Mouse (Mus musculus): Measurements from ENCODE around the gene Trim31. TPM values are rescaled to one million over a fixed set of nuclear protein-coding genes. Genes with fewer than 3 reads are reported as not detected.

Gene Trim31
- polyA plus RNA-seq, 1 experiment from 2014 or later = not detected

DNA sequence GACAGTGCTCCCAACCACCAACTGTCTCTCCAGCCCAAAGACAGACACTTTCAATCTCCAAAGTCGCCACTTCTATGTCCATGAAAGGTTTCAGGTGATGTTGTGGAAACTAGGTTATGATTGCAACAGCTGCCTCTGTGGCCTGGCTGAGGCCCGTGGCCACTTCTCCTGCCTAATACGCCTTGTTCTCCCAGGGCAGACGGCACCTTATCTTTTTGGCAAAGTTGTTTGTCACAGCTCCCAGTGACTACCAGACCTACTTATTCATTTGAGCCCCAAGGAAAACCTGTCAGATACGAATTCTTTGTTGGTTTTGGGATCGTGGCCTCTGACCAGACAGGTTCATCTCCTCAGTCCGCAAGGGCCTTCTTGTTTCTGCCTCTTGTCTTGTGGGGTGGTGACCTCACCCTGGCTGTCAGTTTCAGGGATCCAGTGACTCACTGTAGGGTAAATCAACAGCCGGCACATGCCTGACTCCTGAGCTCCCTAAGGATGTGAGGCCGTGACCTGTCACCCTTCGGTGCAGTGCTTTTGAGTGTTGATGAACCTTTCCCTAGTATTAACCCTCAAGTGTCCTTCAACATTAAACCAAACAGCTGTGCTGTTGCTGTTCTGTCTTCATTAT lies 29.7 kb downstream of the Trim31 start:
- Histone ChIP-seq H3K4me3 (ENCODE audit: low read depth, low read length) (no peak overlapping the region), H3K9me3 (ENCODE audit: control insufficient read depth, low read length) (no peaks in the 10 kb centered on the region), H3K9ac (ENCODE audit: low read depth, low read length) (no peak overlapping the region), H3K4me2 (replicated peaks; ENCODE audit: low read depth, low read length) (no peak overlapping the region), H3K4me1 (replicated peaks; ENCODE audit: control insufficient read depth, insufficient read depth, low read length) (no peaks in the 10 kb centered on the region), H3K36me3 (ENCODE audit: control insufficient read depth, insufficient read depth, low read length) (no peaks in the 10 kb centered on the region), H3K27me3 (ENCODE audit: control insufficient read depth, insufficient read depth, low read length) (no peaks in the 10 kb centered on the region), H3K27ac (ENCODE audit: low read depth, low read length) (no peak overlapping the region)
- 56% methylated on average over 10 of the region's 10 CpGs for WGBS
- ATAC-seq (ENCODE audit: low FRiP score) (no peak), DNase-seq (ENCODE audit: low spot score) (no peak)

DNA sequence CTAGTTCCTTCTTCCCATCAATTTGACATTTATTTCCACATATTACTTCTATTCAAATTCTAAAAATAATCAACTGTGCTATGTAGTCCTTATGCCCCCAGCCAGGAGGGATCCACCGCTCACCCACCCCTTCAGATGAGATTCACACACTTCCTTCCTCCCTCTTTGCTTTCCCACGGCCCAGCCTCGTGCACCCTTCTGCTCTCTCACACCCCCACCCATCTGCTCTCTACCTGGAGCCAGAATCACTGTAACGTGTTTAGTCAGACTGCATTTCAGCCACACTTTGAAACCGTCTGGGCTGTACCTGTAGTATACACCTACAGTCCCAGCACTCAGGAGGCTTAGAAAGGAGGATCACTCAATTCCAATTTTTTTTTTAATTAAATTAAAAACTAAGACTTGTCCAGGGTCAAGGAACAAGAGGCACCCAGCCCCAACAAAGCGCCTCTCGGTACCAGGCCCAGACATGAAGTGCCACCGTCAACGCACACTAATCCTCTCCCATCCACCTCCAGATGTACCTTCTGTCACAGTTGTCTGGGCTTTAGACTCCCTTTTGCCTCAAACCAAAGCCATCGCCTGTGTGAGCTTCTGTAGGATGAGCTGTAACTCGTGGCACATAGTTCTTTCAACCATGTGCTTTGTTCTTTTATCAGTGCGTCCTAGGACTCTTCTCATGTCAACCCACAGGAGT lies 31.5 kb downstream of the Trim31 start:
- 79% methylated on average over 12 of the region's 12 CpGs for WGBS
- ATAC-seq (ENCODE audit: low FRiP score) = no peak
- no peak overlapping the region for H3K4me3 ChIP-seq (ENCODE audit: low read depth, low read length)
- no peak overlapping the region for H3K27ac ChIP-seq (ENCODE audit: low read depth, low read length)
- no peaks in the 10 kb centered on the region for H3K9me3 ChIP-seq (ENCODE audit: control insufficient read depth, low read length)
- H3K4me2 ChIP-seq (replicated peaks; ENCODE audit: low read depth, low read length) = no peak overlapping the region
- H3K36me3 ChIP-seq (ENCODE audit: control insufficient read depth, insufficient read depth, low read length) = no peaks in the 10 kb centered on the region
- H3K4me1 ChIP-seq (replicated peaks; ENCODE audit: control insufficient read depth, insufficient read depth, low read length) = no peaks in the 10 kb centered on the region
- DNase-seq (ENCODE audit: low spot score) = no peak
- no peaks in the 10 kb centered on the region for H3K27me3 ChIP-seq (ENCODE audit: control insufficient read depth, insufficient read depth, low read length)
- no peak overlapping the region for H3K9ac ChIP-seq (ENCODE audit: low read depth, low read length)

GRCm38 (mm10) chr17:36930233-36930632 lies 32.3 kb downstream of the Trim31 start:
- 77% methylated on average over 6 of the region's 6 CpGs for WGBS
- Histone ChIP-seq H3K9me3 (ENCODE audit: control insufficient read depth, low read length) (no peaks in the 10 kb centered on the region), H3K4me3 (ENCODE audit: low read depth, low read length) (no peak overlapping the region), H3K4me2 (replicated peaks; ENCODE audit: low read depth, low read length) (no peak overlapping the region), H3K27me3 (ENCODE audit: control insufficient read depth, insufficient read depth, low read length) (no peaks in the 10 kb centered on the region), H3K36me3 (ENCODE audit: control insufficient read depth, insufficient read depth, low read length) (no peaks in the 10 kb centered on the region), H3K27ac (ENCODE audit: low read depth, low read length) (no peak overlapping the region), H3K4me1 (replicated peaks; ENCODE audit: control insufficient read depth, insufficient read depth, low read length) (no peaks in the 10 kb centered on the region), H3K9ac (ENCODE audit: low read depth, low read length) (no peak overlapping the region)
- DNase-seq (ENCODE audit: low spot score) (no peak), ATAC-seq (ENCODE audit: low FRiP score) (no peak)

DNA sequence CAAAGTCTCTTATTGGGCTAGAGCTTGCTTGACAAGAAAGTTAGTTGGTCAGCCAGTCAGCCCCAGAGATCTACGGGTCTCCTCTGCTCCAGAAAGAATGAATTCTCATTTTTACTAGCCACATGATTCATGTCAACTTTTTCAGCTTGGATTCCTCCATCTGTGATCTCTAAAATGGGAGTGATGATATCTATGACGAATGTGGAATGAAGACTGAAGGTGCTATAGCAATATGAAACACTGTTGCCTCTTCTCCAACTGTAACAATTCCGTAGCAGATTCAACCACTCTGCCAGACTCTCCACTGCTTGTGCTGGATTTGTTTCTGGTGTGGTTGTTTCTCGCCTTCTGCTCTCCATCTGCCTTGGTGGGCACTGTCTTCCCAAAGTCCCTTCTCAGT lies 33.2 kb downstream of the Trim31 start:
- H3K9me3 ChIP-seq (ENCODE audit: control insufficient read depth, low read length) = no peaks in the 10 kb centered on the region
- no peaks in the 10 kb centered on the region for H3K27me3 ChIP-seq (ENCODE audit: control insufficient read depth, insufficient read depth, low read length)
- no peak overlapping the region for H3K4me2 ChIP-seq (replicated peaks; ENCODE audit: low read depth, low read length)
- no peaks in the 10 kb centered on the region for H3K4me1 ChIP-seq (replicated peaks; ENCODE audit: control insufficient read depth, insufficient read depth, low read length)
- H3K4me3 ChIP-seq (ENCODE audit: low read depth, low read length) = no peak overlapping the region
- DNase-seq (ENCODE audit: low spot score) = no peak
- no peak for ATAC-seq (ENCODE audit: low FRiP score)
- 85% methylated on average over 4 of the region's 4 CpGs for WGBS
- no peak overlapping the region for H3K9ac ChIP-seq (ENCODE audit: low read depth, low read length)
- H3K36me3 ChIP-seq (ENCODE audit: control insufficient read depth, insufficient read depth, low read length) = no peaks in the 10 kb centered on the region
- no peak overlapping the region for H3K27ac ChIP-seq (ENCODE audit: low read depth, low read length)

- Histone ChIP-seq H3K36me3 (ENCODE audit: control insufficient read depth, insufficient read depth, low read length) (no peaks in the 10 kb centered on the region), H3K4me2 (replicated peaks; ENCODE audit: low read depth, low read length) (no peak overlapping the region), H3K27me3 (ENCODE audit: control insufficient read depth, insufficient read depth, low read length) (no peaks in the 10 kb centered on the region), H3K9me3 (ENCODE audit: control insufficient read depth, low read length) (no peaks in the 10 kb centered on the region), H3K4me3 (ENCODE audit: low read depth, low read length) (no peak overlapping the region), H3K9ac (ENCODE audit: low read depth, low read length) (no peak overlapping the region), H3K27ac (ENCODE audit: low read depth, low read length) (no peak overlapping the region), H3K4me1 (replicated peaks; ENCODE audit: control insufficient read depth, insufficient read depth, low read length) (no peaks in the 10 kb centered on the region)
- DNase-seq (ENCODE audit: low spot score) (no peak), ATAC-seq (ENCODE audit: low FRiP score) (no peak)
- WGBS = 72% methylated on average over 2 of the region's 2 CpGs
Measured at GRCm38 (mm10) chr17:36931806-36932205, 33.9 kb downstream of the Trim31 start.

GRCm38 (mm10) chr17:36938056-36938455 lies 40.1 kb downstream of the Trim31 start:
- no peaks in the 10 kb centered on the region for H3K9me3 ChIP-seq (ENCODE audit: control insufficient read depth, low read length)
- WGBS = 90% methylated on average over 2 of the region's 2 CpGs
- no peak for ATAC-seq (ENCODE audit: low FRiP score)

DNA sequence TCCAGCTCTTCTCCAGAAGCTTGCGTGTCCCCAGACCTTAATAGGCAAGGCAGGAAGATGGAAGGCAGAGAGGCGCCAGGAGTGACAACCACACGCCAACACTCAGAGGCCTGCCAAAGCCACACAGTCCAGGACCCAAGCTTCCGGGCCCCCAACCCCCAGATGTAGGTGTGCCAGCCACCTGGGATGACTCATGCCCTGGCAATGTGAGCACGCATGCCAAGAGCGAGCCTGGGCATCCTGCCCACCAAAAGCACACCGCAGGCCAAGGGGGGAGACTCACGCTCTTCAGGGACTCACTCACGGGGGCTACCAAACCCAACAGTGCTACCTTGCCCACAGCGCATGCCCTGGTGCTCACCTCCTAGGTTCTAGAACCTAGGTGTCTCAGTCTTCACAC lies 44.5 kb downstream of the Trim31 start:
- Histone ChIP-seq H3K4me2 (replicated peaks; ENCODE audit: low read depth, low read length) (no peak overlapping the region; the same call in 1 of the 2 replicates), H3K36me3 (ENCODE audit: control insufficient read depth, insufficient read depth, low read length) (no peaks in the 10 kb centered on the region), H3K4me3 (ENCODE audit: low read depth, low read length) (no peak overlapping the region), H3K4me1 (replicated peaks; ENCODE audit: control insufficient read depth, insufficient read depth, low read length) (peaks cover 3% of the 10 kb centered on the region; the same call in 1 of the 2 replicates), H3K27me3 (ENCODE audit: control insufficient read depth, insufficient read depth, low read length) (peaks cover 37% of the 10 kb centered on the region), H3K9me3 (ENCODE audit: control insufficient read depth, low read length) (no peaks in the 10 kb centered on the region), H3K27ac (ENCODE audit: low read depth, low read length) (no peak overlapping the region), H3K9ac (ENCODE audit: low read depth, low read length) (no peak overlapping the region)
- DNase-seq (ENCODE audit: low spot score) (no peak), ATAC-seq (ENCODE audit: low FRiP score) (no peak)
- 65% methylated on average over 10 of the region's 10 CpGs for WGBS

More at GRCm38 (mm10) chr17:36938056-36938455, 40.1 kb downstream of the Trim31 start:
- Histone ChIP-seq H3K27me3 (ENCODE audit: control insufficient read depth, insufficient read depth, low read length) (peaks cover 16% of the 10 kb centered on the region), H3K4me3 (ENCODE audit: low read depth, low read length) (no peak overlapping the region), H3K36me3 (ENCODE audit: control insufficient read depth, insufficient read depth, low read length) (no peaks in the 10 kb centered on the region), H3K4me2 (replicated peaks; ENCODE audit: low read depth, low read length) (no peak overlapping the region), H3K4me1 (replicated peaks; ENCODE audit: control insufficient read depth, insufficient read depth, low read length) (peaks cover 3% of the 10 kb centered on the region; the same call in 1 of the 2 replicates), H3K27ac (ENCODE audit: low read depth, low read length) (no peak overlapping the region), H3K9ac (ENCODE audit: low read depth, low read length) (no peak overlapping the region)
- no peak for DNase-seq (ENCODE audit: low spot score)

GRCm38 (mm10) chr17:36942791-36943471 lies 45.0 kb downstream of the Trim31 start, which contains the start of gene Rnf39:
Gene Rnf39 (plus strand): TSS chr17:36942918.
- DNase-seq (ENCODE audit: low spot score) = peak; percentile 34
- Histone ChIP-seq H3K9ac (ENCODE audit: low read depth, low read length) (0 out of 2 replicates have a peak within 1 kb of the TSS, but pooled peaks have one; percentile 47), H3K4me2 (replicated peaks; ENCODE audit: low read depth, low read length) (peak within 1 kb of the TSS; percentile 55), H3K36me3 (ENCODE audit: control insufficient read depth, insufficient read depth, low read length) (no peaks in the 10 kb centered on the region), H3K9me3 (ENCODE audit: control insufficient read depth, low read length) (no peaks in the 10 kb centered on the region), H3K4me3 (ENCODE audit: low read depth, low read length) (peak within 1 kb of the TSS; percentile 34), H3K27ac (ENCODE audit: low read depth, low read length) (no peak within 1 kb of the TSS), H3K4me1 (replicated peaks; ENCODE audit: control insufficient read depth, insufficient read depth, low read length) (peaks cover 3% of the 10 kb centered on the region; the same call in 1 of the 2 replicates), H3K27me3 (ENCODE audit: control insufficient read depth, insufficient read depth, low read length) (peaks cover 37% of the 10 kb centered on the region)
- WGBS = 4% methylated on average over 55 of the region's 59 CpGs
- ATAC-seq (ENCODE audit: low FRiP score) = no peak
